Mouse (Mus musculus) heart, postnatal 0 days (tissue): Measurements from ENCODE around the gene 1700015F17Rik.

Experiments
- CTCF ChIP-seq: IDR thresholded peaks from 2 replicates; pipeline ENCODE4 v1.5.1; 2016; ENCODE audit warnings: antibody characterized with exemption, control low read depth, low read depth
- EP300 ChIP-seq: IDR thresholded peaks from 2 replicates; pipeline ENCODE4 v1.6.1; 2016; ENCODE audit warnings: antibody characterized with exemption, low read depth

- TF ChIP-seq CTCF, result no peak
- no peak for TF ChIP-seq EP300
Observed at GRCm38 (mm10) chr5:5431746-5432438, 47.1 kb downstream of the 1700015F17Rik start.
